Mouse (Mus musculus) spleen, adult 18-20 months (tissue): ENCODE measurements around the gene Ndrg2.

Experiments
- DNase-seq, 2 experiments: peaks; one replicate each; pipeline ENCODE4 v3.0.0; 2022; ENCODE audit warnings: mixed read lengths in 2 of 2

The Ndrg2 gene

DNA sequence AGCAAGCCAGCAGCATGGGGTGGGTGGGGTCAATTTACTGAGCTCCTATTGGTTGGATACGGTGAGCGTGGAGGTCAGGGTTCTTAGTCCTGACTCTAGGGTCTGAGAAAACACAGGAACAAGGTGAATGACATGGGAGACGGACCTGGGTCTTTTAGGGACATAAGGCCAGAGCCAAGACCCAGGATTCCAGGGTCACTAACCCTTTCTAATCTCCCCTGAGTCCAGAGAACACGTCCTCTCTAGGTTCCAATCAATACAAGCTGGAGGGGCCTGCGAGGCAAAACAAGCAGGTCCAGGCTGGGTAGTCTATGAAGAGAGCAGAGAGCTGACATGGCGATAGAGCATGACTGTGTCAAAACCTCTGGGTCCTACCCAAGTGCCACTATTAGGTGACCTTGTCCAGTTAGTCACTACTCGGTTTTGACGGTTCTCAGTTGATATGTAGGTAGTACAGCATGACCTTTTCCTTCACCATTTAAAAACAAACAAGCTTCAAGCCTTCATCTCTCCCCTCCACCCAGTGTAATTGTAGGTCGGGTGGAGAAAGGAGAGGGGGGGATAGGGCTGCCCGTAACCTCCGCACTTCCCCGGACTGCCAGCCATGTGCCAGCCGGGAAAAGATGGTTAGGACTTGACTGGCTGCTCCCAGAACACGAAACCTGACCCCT lies 1.4 kb downstream of the Ndrg2 start:
- DNase-seq, result no peak

DNA sequence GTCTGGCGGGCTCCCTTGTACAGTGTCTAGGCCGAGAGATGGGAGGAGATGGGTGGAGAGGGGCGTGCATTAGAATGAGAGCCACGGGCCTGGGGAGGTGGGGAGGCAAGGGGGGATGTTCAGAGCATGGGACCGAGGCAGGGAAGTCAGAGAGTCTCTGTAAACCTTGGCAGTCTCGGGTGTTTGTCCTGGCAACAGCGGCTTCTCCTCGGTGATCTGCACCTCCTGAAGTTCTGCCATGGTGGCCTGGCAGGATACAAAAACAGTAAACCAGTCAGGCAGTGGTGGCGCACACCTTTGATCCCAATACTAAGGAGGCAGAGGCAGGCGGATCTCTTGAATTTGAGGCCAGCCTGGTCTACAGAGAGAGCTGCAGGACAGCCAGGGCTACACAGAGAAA lies 2.7 kb downstream of the Ndrg2 start:
- DNase-seq, result no peak

DNA sequence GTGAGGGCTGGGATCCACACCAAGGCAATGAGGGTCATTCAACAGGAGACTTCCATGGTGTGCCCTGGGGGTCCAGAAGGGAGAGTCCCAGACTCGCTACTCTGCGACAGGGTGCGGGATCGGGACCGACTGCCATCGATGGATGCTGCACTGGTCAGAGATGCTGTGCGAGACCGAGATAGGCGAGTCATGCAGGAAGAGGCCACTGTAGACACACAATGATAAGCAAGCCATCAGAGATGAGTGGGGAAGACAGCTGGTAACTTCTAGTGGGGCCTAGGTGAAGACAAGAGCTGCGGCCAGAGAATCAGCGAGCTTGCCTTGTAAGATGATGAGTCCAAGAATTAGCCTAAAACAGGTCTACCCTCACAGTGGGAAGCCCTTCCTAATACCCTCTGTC lies 7.9 kb downstream of the Ndrg2 start:
- no peak for DNase-seq

DNA sequence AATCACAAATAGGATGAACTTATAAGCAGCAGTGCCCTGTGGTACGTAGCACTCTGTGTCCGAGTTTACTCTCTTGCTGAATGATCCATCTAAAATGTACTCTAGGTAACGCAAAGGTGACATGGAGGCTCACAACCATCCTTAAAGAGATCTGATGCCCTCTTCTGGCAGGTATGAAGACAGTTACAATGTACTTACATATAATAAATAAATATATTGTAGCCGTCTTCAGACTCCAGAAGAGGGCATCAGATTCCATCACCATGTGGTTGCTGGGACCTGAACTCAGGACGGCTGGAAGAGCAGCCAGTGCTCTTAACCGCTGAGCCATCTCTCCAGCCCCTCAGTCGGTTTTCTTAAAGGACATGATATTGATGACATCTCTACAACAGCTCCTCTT lies 9.3 kb downstream of the Ndrg2 start:
- no peak for DNase-seq

DNA sequence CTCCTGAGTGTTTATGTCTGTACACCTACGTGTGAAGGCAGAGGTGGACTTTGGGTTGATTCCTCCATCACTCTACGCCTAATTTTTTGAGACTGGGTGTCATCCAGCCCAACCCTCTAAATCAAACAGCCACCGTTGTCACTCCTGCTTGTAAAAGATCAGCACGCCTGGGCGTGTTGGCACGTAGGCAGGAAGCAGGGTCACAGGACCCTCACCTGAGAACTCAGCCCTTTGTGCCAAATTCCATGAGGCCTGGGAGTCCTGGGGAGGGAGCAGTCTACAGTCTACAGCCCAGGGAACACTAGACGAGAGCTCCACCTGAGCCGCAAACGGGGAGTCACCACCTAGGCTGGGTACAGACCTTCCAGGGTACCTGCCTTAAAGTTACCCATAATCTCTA lies 10.2 kb downstream of the Ndrg2 start:
- no peak for DNase-seq

DNA sequence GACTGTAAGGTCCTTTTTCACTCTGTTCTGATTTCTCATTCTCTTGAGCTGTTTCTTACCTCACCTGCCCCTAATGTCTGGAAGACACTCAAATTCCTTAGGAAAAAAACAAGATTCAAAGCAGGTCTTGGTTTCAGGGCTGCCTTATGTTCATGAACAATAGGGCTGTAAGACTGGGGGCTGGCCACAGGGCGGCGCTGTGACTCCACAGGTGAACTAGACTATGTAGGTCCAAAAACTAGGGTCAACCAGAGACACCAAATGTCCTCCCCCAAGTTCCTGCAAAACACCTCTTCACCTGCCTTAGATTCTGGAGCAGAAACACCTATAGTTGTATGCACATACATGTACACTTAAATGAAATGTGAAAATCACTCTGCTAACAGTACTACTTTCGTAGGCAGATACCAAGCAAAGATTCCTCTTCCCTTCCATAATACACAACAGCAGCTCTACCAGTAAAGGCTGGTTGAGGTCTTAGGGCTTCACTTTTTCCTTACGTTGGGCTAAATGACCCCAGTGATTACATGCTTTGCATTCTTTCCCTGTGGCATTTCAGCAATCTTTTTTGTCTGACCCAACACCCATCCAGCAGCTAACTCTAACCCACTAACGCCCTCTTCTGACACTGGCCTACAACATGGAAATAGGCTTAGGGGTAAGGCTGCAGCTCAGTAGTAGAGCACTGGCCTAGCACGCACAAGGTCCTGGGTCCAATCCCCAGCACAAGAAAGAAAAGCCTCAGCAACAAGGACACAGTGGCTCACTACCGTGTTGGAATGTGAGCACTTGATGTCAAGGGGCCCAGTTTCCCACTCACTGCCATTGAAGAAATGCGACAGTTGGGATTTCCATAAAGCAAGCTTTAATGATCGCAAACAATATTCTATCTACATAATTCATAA lies 10.9 kb downstream of the Ndrg2 start:
- peak; percentile 43 to 77 for DNase-seq

DNA sequence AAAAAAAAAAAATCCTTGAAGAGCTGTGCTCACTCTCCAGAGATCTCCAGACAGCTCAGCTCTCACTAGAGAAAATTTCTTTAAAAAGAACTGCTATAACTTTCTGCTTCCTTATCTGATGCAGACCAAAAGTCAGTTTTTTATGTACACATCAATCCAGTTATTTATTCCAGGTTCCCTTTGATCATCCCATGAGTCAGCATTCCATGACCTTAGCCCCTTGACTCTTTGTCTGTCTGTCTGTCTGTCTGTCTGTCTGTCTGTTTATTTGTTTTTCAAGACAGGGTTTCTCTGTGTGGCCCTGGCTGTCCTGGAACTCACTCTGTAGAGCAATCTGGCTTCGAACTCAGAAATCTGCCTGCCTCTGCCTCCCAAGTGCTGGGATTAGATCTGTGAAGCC lies 14.6 kb downstream of the Ndrg2 start:
- DNase-seq, result no peak

DNA sequence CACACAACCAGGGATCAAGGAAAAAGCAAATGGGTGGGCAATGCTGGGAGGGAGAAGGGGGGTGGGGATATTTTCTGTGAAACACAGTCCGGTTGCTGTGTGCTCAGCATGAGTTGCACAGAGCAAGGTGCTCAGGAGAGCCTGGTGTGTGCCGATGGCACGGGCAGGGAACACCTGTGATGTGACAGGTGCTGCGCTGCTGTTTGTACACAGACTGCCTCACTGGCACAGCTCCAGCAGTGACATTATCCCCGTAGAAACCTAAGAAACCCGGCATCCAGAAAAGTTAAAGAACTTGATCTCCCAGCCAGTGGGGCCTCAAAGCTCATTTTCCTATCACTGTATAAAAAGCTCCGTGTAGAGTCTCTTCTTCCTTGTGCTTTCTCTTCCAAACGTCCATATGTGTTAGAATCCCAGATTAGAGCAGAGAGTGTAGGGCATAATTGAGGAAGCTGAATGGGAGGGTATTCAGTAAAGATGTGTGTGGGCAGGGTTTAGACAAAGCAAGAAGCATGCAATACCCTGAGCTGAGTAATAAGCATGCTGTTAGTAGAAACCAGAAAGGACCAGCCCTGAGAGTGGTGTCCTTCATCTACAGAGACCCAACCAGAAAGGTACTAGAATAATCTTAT lies 17.3 kb downstream of the Ndrg2 start:
- DNase-seq, result no peak

DNA sequence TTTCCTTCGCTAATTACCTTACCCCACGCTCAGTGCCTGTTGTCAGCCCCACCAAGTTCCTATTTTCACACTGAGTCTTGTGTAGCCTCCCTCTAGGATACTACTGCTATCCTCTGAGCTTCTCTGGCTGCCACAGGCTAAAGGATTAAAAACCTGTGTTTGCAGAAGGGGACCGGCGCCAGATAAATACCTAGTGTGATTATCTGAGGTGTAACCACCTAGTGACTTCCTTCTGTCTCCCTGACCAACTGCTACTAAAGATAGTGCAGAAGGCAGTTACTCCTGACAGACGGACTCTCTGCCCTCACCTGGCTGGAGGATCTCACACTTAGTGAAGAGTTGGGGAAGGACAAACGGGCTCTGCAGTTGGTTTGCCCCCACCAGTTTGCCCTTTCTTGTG lies 17.9 kb downstream of the Ndrg2 start:
- DNase-seq, result no peak

DNA sequence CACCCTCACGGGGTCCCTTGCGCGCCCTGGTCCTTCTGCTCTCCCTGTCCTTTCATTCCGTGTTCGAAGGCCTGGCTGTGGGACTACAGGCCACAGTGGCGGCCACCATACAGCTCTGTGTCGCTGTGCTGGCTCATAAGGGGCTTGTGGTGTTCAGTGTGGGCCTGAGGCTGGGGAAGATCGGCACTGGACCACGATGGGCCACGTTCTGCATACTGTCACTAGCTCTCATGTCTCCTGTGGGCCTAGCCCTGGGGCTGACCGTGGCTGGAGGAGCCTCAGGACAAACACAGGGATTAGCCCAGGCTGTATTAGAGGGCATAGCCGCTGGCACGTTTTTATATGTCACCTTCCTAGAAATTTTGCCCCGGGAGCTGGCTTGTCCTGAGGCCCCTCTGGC lies 18.9 kb downstream of the Ndrg2 start:
- DNase-seq, result no peak

DNA sequence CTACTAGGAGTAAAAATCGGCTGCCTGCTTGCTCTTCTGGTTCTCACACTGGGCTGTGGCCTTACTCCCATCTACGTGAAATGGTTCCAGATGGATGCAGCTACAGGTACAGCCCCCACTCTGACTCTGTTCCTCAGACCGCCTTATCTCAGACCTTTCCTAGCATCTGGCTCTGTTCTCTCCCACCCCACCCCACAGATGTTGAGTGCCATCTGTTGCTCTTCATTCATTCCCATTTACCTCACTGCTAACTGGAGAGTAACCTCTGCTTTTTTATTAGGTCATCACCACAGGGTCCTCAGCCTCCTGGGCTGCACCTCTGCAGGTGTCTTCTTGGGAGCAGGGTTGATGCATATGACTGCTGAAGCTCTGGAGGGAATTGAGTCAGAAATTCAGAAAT lies 20.1 kb downstream of the Ndrg2 start:
- no peak for DNase-seq

DNA sequence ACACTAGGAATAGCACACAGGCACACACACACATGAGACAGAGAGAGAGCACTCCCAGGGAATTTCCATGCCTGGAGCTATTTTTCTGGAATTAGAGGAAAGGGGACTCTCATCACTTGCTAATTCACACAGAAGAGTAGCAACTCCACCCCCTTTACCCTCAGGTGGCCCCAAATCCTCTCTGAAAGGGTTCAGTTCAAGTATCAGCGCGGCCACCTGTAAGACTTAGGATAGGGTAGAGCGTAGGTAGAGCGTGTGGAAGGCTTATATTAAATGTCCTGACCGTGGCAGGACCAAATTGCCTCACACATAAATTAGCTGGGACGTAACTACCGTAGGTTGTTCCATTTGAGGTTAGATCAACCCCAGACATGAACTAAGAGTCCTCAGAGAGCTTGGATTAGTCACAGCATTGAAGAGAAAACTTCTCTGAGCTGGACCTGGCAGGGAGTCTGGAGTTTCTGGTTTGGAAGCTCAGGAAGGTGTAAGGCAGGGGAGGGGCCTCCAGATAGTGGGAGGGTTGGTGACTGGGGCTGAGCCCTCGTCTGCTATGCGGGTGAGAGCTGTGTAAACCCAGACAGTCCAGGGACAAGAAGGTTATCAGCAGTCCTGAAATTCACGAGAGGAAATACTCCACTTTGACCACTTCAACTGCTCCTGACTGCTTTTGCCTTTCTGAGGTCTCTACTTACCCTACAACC lies 20.7 kb downstream of the Ndrg2 start:
- no peak for DNase-seq

DNA sequence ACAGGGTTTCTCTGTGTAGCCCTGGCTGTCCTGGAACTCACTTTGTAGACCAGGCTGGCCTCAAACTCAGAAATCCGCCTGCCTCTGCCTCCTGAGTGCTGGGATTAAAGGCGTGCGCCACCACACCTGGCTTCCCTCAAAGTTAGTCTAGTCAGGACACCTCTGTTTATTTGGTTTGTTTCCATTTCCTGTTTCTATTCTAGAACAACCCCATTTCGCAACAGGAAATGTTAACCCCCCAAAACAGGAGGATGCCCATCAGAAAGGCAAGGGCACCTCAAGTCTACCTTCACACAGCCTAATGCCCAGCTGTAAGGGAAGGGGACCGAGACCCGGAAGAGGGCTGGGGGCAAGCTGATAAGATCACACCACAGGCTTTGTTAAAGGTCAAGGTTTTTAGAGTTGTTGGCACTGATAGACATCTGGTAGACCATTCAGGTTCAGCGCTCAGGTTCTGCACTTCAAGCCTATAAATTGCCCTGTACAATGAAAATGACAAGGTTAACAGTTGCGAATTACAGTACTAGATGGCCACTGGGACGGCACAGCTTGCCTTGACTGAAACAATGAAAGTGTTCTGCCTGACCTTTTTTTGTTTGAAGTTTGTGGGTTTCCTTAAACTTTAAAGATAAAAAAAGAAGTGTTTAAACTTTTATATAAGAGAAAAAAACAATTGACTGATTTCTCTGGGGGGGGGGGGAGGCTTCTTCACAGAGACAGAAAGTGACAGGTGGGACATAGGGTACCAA lies 21.6 kb downstream of the Ndrg2 start, which contains the start of gene Slc39a2:
Gene Slc39a2, plus strand, starts transcription at position 699 of the 749 bp plus-strand sequence.
- no peak for DNase-seq

DNA sequence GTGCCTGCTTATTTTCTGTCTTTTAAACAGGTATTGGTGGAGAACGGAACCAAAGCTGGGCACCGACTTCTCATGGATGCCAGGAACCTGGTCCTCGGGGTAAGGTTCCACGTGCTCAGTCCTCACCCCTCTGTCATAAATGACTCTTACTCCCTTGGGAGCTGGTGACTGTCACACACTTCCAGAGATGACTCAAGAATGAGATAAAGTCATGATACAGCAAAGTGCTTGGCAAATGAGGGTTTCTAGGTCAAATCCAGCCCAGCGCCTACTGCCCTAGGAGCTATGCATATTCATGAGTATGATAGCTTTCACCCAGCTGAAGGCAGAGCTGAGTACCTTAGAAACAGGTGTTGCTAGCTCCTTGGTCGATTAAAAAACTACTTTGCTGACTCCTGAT lies 24.1 kb downstream of the Ndrg2 start:
- no peak for DNase-seq

DNA sequence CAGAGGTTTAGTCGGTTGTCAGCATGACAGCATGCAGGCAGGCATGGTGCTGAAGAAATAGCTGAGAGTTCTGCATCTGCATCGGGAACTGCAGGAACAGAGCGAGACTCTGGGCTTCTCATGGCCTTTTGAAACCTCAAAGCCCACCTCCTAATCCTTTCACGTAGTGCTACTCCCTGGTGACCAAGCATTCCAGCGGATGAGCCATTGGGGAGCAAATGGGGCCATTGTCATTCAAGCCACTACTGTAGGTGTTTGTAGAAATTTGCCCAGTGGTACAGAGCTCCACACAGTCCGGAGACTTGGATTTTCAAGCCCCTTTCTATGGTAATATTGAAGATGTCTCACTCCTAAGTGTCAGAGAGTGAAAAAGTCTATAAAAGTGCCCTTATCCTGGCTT lies 27.9 kb downstream of the Ndrg2 start:
- no peak for DNase-seq

DNA sequence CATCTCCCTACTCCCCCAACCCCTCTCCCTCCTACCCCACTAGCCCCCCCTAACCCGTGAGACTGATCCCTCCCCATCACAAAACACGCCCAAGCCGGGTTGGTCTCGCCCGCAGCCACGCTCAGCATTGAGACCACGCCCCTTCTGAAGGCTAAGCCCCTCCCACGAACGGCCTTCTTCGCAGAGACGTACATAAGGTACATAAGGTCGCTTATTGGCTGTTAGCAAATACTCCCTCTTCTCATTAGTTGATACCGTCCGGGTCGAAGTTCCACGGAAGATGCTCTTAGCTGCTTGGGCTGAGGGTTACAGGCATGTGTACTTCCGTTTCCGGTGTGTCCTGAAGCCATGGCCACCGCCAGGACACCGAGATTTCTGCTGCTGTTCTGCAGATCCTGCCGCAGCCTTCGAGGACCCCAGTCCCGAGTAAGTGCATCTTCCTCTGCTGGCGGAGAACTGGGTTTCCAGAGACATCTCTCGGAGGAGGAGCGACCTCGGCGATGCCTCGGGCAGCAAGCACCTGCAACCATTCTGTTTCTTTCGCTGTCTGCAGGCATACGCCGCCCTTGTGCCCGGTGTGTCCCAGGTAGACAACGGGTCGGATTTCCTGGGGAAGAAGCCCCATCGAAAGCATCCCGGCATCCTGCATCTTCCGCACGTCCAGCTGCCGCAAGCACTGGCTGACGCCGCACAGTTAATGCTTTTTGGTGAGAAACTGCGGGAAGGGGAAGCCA lies 29.2 kb downstream of the Ndrg2 start, which contains the start of gene Mettl17:
Gene Mettl17, plus strand, starts transcription at position 245 of the 734 bp plus-strand sequence.
- DNase-seq, result peak; percentile 89 to 90

DNA sequence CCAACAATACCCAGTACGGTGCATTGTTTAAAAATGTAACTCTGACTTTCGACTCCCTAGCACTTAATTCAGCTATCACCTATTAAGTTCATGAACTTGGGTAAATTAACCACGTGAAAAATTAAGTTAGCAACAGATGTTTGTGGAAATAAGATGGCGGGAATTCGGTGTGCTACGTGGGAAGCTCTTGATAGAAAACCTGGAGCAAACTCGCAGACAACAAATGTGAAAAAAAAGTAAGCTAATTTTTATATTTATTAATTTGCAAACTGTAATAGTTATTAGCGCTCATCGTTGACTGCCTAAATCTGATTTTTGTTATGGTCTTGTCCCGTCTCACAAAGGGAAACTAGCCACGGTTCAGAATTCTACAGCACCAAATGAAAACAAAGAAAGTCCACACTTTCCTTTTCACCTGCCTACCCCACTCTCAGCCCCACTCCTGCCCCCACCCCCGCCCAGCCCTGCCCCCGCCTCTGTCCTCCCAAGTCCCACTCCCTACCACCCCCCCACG lies 29.9 kb downstream of the Ndrg2 start:
- DNase-seq, result no peak

DNA sequence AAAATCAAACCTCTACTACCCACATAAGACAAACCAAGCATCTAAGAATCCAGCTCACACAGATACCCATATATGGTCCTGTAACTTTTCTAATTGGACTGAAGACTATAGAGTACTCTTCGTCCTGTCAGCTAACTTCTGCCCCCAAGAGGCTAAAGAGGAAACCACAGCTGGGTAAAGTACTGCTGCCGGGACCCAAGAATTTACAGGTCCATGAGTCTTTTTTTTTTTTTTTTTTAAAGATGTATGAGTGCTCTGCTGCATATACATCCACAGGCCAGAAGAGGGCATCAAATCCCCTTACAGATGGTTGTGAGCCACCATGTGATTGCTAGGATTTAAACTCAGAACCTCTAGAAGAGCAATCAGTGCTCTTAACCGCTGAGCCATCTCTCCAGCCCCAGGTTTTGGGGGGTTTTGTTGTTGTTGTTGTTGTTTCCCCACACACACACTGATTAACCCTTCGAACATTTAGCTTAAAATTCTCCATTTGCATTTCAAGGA lies 30.4 kb downstream of the Ndrg2 start:
- peak; percentile 46 to 69 for DNase-seq

DNA sequence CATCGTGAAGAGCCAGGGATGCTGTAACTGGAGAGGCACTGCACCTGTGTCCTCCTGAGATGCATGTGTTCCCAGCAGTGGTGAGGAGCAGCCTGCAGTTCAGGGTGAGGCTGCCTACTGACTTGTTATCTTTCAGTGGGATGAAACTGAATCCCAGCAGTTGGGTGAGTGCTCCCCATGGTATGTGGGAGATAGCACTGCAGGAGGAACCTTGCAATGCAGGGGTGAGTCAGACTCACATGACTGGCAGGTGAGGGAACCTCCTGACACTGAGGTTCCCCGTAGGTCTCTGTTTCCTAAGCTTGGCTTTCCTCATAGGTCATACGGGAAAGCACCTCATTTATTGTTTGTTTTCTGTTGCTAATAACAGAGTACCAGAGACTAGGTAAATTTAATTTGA lies 36.4 kb downstream of the Ndrg2 start:
- no peak for DNase-seq

DNA sequence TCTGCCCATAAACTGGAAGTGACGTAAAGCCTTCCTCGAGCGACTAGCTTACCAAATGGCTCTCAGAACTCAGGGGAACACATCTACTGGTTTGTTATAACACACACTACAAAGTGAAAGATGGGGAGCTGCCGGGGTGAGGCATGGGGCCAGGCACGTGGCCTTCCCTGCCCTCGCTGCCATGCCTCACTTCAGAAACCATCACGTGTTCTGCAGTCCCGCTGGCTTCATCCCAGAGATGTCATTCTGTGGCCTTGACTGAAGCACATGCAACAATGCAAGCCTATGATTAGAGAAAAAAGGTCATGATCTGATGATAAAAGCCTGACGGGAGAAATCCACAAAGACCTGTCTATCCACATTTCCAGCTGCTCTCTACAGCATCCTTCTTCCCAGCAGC lies 42.2 kb downstream of the Ndrg2 start:
- DNase-seq, result no peak

DNA sequence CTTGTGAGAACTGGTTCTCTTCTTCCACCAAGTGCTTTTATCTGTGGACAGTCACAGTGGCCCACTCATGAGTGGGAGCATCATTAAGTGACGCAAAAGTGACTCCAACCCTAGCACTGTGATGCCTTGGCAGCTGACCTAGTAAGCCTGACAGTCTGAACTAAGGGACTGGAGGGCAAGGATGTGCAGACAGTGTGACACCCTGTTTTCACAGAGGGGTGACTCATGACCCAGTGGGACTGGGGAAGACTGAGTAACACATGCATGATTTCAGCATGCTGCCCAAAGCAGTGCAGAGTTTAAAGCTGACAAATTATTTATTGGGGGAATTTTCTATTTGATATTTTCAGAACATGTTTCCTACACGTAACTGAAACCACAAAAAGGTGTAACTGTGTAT lies 43.2 kb downstream of the Ndrg2 start:
- DNase-seq, result no peak
